In the genomic region with DNA sequence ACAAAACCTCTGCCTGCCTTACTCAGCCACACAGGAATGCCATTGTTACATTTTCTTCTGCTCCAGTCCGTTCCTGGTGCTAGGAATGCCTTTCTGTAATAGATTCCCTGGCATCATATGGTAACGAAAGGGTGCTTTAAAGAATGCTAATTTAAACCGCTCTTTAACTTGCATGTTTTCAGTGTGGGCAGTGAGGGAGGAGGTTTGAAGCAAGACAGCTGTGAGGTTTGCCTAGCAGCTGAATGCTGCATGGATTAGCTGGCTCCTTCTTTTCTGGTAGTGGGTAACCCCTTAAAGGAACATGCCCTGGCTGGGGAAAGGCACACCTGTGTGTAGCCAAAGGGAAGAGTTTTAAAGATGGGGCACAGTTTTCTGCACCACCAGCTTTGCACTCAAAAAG, we compare ENCODE assay signal across 12 mouse cellular contexts.
DNase-seq lines count a peak whose midpoint lies in the region; ATAC-seq lines count a peak whose summit lies in the region.
"Had no signal": no experiment of that assay in that cellular context is flagged by ENCODE, and none has a peak within 500 bp of the region (broad histone marks: within the 10 kb centered on the region; RNA-seq: fewer than 3 reads in every experiment).

No protein-coding gene starts in this region.

- H3K27ac ChIP-seq in heart, embryonic 14.5 days (replicated peaks in 1 of 2; ENCODE audit: control insufficient read depth in 1 of 2, insufficient read depth in 1 of 2, low read depth in 2 of 2, low read length in 2 of 2), result peak overlapping the region; percentile 25 to 37; a peak in 2 of 4 replicates
- peak overlapping the region; percentile 16 for H3K27ac ChIP-seq in lung, embryonic 16.5 days (ENCODE audit: low read length)
- H3K27ac ChIP-seq in embryonic facial prominence, embryonic 15.5 days (replicated peaks), result peak overlapping the region; percentile 63
- no peak overlapping the region for H3K27ac ChIP-seq in midbrain, embryonic 14.5 days (replicated peaks; ENCODE audit: low read depth, low read length)
- H3K27ac ChIP-seq: neural tube, embryonic 12.5 days had no signal

- 10% methylated on average over 3 of the region's 3 CpGs for WGBS in heart, embryonic 14.5 days
- 18% methylated on average over 3 of the region's 3 CpGs for WGBS in lung, embryonic 16.5 days
- WGBS in embryonic facial prominence, embryonic 15.5 days, result 15% methylated on average over 3 of the region's 3 CpGs
- WGBS in midbrain, embryonic 14.5 days, result 11% methylated on average over 3 of the region's 3 CpGs

- no peak for ATAC-seq in heart, embryonic 14.5 days (ENCODE audit: insufficient number of reproducible peaks, insufficient read depth, low FRiP score, low read depth)
- ATAC-seq in lung, embryonic 16.5 days (ENCODE audit: low read depth), result peak; percentile 63
- peak; percentile 60; the same call in 1 of the 2 replicates for ATAC-seq in embryonic facial prominence, embryonic 15.5 days (ENCODE audit: insufficient number of reproducible peaks, low FRiP score, low TSS enrichment, low read depth)
- ATAC-seq in midbrain, embryonic 14.5 days (ENCODE audit: low FRiP score, low TSS enrichment), result no peak
- ATAC-seq: CD4-positive, CD25-positive, alpha-beta regulatory T cell, adult 4 months had no signal

- H3K4me2 ChIP-seq in heart, embryonic 14.5 days (ENCODE audit: low read length), result peak overlapping the region; percentile 11; the same call in 1 of the 2 replicates
- no peak overlapping the region for H3K4me2 ChIP-seq in lung, embryonic 16.5 days (ENCODE audit: low read depth, low read length)
- no peak overlapping the region for H3K4me2 ChIP-seq in embryonic facial prominence, embryonic 15.5 days (replicated peaks)
- peak overlapping the region; percentile 10; the same call in 1 of the 2 replicates for H3K4me2 ChIP-seq in midbrain, embryonic 14.5 days (ENCODE audit: low read length)
- H3K4me2 ChIP-seq: heart, embryonic 11.5 days; neural tube, embryonic 12.5 days had no signal

- H3K27me3 ChIP-seq in heart, embryonic 14.5 days (ENCODE audit: control insufficient read depth, insufficient read depth, low read length), result no peaks in the 10 kb centered on the region
- no peaks in the 10 kb centered on the region for H3K27me3 ChIP-seq in lung, embryonic 16.5 days (ENCODE audit: control insufficient read depth, insufficient read depth, low read depth, low read length)
- H3K27me3 ChIP-seq in embryonic facial prominence, embryonic 15.5 days, result no peaks in the 10 kb centered on the region
- H3K27me3 ChIP-seq in midbrain, embryonic 14.5 days (ENCODE audit: control insufficient read depth, insufficient read depth, low read length), result no peaks in the 10 kb centered on the region
- H3K27me3 ChIP-seq: neural tube, embryonic 12.5 days had no signal

- no peaks in the 10 kb centered on the region for H3K36me3 ChIP-seq in heart, embryonic 14.5 days (ENCODE audit: control insufficient read depth, insufficient read depth, low read length)
- H3K36me3 ChIP-seq in lung, embryonic 16.5 days (ENCODE audit: control insufficient read depth, insufficient read depth, low read length), result no peaks in the 10 kb centered on the region
- no peaks in the 10 kb centered on the region for H3K36me3 ChIP-seq in embryonic facial prominence, embryonic 15.5 days
- no peaks in the 10 kb centered on the region for H3K36me3 ChIP-seq in midbrain, embryonic 14.5 days (ENCODE audit: control insufficient read depth, insufficient read depth, low read length)
- H3K36me3 ChIP-seq: neural tube, embryonic 12.5 days had no signal

- no peaks in the 10 kb centered on the region for H3K9me3 ChIP-seq in heart, embryonic 14.5 days (ENCODE audit: control insufficient read depth, low read length)
- H3K9me3 ChIP-seq in lung, embryonic 16.5 days (ENCODE audit: control insufficient read depth, low read length), result no peaks in the 10 kb centered on the region
- no peaks in the 10 kb centered on the region for H3K9me3 ChIP-seq in embryonic facial prominence, embryonic 15.5 days (replicated peaks)
- no peaks in the 10 kb centered on the region for H3K9me3 ChIP-seq in midbrain, embryonic 14.5 days (ENCODE audit: control insufficient read depth, low read length)
- H3K9me3 ChIP-seq: neural tube, embryonic 12.5 days had no signal

- H3K4me1 ChIP-seq in heart, embryonic 14.5 days (ENCODE audit: control insufficient read depth in 2 of 2, insufficient read depth in 2 of 2, low read length in 2 of 2), result peaks cover 5% of the 10 kb centered on the region in 2 experiments; a peak in 3 of 4 replicates
- peaks cover 7% of the 10 kb centered on the region; the same call in 1 of the 2 replicates for H3K4me1 ChIP-seq in lung, embryonic 16.5 days (replicated peaks; ENCODE audit: control insufficient read depth, insufficient read depth, low read length)
- peaks cover 17% of the 10 kb centered on the region; the same call in 1 of the 2 replicates for H3K4me1 ChIP-seq in embryonic facial prominence, embryonic 15.5 days
- 0 out of 2 replicates have a peak, but pooled peaks cover 4% of the 10 kb centered on the region for H3K4me1 ChIP-seq in midbrain, embryonic 14.5 days (ENCODE audit: control insufficient read depth, insufficient read depth, low read length)
- H3K4me1 ChIP-seq: neural tube, embryonic 12.5 days had no signal

- no peak overlapping the region for H3K4me3 ChIP-seq in heart, embryonic 14.5 days (ENCODE audit: control insufficient read depth in 1 of 2, insufficient read depth in 1 of 2, low read depth in 1 of 2, low read length in 2 of 2)
- no peak overlapping the region for H3K4me3 ChIP-seq in lung, embryonic 16.5 days (ENCODE audit: low read length)
- no peak overlapping the region for H3K4me3 ChIP-seq in embryonic facial prominence, embryonic 15.5 days (replicated peaks)
- H3K4me3 ChIP-seq in midbrain, embryonic 14.5 days (replicated peaks; ENCODE audit: low read depth, low read length), result no peak overlapping the region
- H3K4me3 ChIP-seq: neural tube, embryonic 12.5 days had no signal

- DNase-seq in heart, postnatal 4 days, result no peak
- no peak for DNase-seq in lung, postnatal 14 days
- peak; percentile 45 for DNase-seq in midbrain, embryonic 14.5 days
- DNase-seq in B cell, adult 2 months, result no peak
- DNase-seq in gastrocnemius, postnatal 4 days (ENCODE audit: low spot score in 2 of 2), result no peak
- DNase-seq: thymus, postnatal 36 days had no signal

- 0 out of 2 replicates have a peak overlapping the region, but pooled peaks have one; percentile 2 for H3K9ac ChIP-seq in heart, embryonic 14.5 days (ENCODE audit: low read length)
- 0 out of 2 replicates have a peak overlapping the region, but pooled peaks have one; percentile 19 for H3K9ac ChIP-seq in lung, embryonic 16.5 days (ENCODE audit: low read length)
- H3K9ac ChIP-seq in embryonic facial prominence, embryonic 15.5 days, result no peak overlapping the region
- no peak overlapping the region for H3K9ac ChIP-seq in midbrain, embryonic 14.5 days (replicated peaks; ENCODE audit: low read length)
- H3K9ac ChIP-seq: neural tube, embryonic 12.5 days had no signal

Comparison
In these comparisons a context has a peak if more than half of its experiments do, and no peak if none do; other contexts are left out.
1. ATAC-seq: peak in lung, embryonic 16.5 days (single experiment) and embryonic facial prominence, embryonic 15.5 days (single experiment); none in heart, embryonic 14.5 days (single experiment) and midbrain, embryonic 14.5 days (single experiment).
2. H3K4me2 ChIP-seq: peak in heart, embryonic 14.5 days (single experiment) and midbrain, embryonic 14.5 days (single experiment); none in lung, embryonic 16.5 days (single experiment) and embryonic facial prominence, embryonic 15.5 days (single experiment).
3. H3K9ac ChIP-seq: peak in heart, embryonic 14.5 days (single experiment) and lung, embryonic 16.5 days (single experiment); none in embryonic facial prominence, embryonic 15.5 days (single experiment) and midbrain, embryonic 14.5 days (single experiment).